Mouse (Mus musculus): ENCODE measurements around the gene Narf.

- TF ChIP-seq EP300 (IDR thresholded peaks at IDR 0.05; ENCODE audit: low read depth): no peak
- no peak for TF ChIP-seq CTCF (IDR thresholded peaks at IDR 0.05; ENCODE audit: low read depth)
These were observed 20.2 kb upstream of the Narf start for GRCm38 (mm10) chr11:121216831-121217230.
